Mouse (Mus musculus) embryo, embryonic 9.5 days (tissue): Measurements from ENCODE around the gene Rab11fip5.
A peak's percentile ranks its signal among the peaks of the same experiment; 100 is the strongest.

Source experiments
- DNase-seq: peaks from one replicate; pipeline ENCODE4 v3.0.0-alpha.2; 2017; ENCODE audit errors: extremely low spot score

Gene Rab11fip5

GRCm38 (mm10) chr6:85348133-85348532, 26.3 kb downstream of the Rab11fip5 start:
- no peak for DNase-seq

DNA sequence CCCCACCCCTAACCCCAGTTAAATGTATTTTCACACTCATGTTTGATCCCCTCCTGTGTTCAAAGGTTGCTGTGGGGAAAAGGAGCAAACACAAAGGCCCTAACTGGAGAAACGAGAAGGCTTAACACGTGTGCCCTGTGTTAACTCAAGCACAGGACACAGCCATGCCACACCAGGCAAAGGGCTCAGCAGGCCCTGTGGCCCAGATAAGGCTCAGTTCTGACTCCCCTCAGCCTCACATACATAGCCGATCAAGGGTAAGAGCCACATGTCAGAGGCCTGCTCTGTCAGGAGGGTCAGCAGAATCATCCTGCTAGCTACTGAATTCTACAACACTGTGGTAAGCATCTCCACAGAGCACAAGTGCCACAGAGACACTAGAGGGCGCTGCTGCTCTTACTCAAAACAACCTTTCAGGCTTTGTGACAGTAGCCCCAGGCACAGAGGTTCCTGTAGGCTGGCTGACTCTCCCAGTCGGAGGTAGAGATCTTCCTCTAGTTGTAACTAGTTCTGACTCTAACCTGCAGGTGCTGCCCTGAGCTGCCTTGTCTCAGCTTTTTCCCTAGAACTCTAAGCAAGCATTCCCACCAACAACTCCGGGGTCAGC, 28.3 kb downstream of the Rab11fip5 start:
- peak; percentile 71 for DNase-seq

DNA sequence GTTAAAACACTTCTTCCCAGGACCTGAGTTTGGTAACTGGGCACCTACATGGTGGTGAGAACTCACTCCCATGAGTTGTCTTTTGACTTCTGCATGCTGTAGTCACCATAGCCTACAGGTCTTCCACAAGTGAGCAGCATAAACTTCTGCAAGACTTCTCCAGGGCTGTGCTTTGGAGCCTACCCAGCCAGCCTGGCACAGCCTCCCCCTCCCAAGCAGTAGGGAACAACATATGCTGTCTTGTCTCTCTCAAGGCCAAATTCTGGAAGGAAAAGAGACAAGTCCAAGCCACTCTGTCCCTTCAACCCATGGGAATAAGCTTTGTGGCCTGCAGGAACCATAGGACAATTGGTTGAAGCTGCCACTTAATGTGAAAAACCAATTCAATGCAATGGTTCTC, 29.5 kb downstream of the Rab11fip5 start:
- DNase-seq, result no peak

GRCm38 (mm10) chr6:85343027-85343426, 31.4 kb downstream of the Rab11fip5 start:
- DNase-seq, result no peak

GRCm38 (mm10) chr6:85341814-85342501, 32.5 kb downstream of the Rab11fip5 start:
- no peak for DNase-seq

- no peak for DNase-seq
Observed at GRCm38 (mm10) chr6:85340184-85340583, 34.2 kb downstream of the Rab11fip5 start.

GRCm38 (mm10) chr6:85339273-85339901, 35.0 kb downstream of the Rab11fip5 start:
- no peak for DNase-seq

GRCm38 (mm10) chr6:85336944-85337343, 37.5 kb downstream of the Rab11fip5 start:
- DNase-seq, result no peak

GRCm38 (mm10) chr6:85335352-85335751, 39.1 kb downstream of the Rab11fip5 start:
- no peak for DNase-seq

DNA sequence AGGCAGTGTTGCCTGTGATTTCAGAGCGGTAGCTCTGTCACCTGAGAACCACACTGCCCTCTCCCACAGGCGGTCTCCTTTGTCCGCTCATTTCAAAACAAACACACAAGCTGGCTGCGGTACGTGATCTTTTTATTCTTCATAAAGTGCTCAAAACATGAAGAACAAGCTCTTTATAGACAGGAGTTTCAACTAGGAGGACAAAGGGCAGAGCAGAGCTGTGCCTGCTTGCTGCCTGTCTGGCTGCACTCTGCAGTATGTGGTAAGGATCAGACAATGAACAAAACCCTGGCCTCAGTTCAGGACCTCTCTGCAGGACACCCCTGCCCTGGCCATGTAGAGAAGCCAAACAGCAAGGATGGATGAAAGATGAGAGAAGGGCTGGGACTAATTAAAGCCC, 39.6 kb downstream of the Rab11fip5 start:
- DNase-seq, result no peak

GRCm38 (mm10) chr6:85334251-85334650, 40.2 kb downstream of the Rab11fip5 start:
- DNase-seq, result no peak

GRCm38 (mm10) chr6:85333732-85334131, 40.7 kb downstream of the Rab11fip5 start:
- DNase-seq, result no peak

DNA sequence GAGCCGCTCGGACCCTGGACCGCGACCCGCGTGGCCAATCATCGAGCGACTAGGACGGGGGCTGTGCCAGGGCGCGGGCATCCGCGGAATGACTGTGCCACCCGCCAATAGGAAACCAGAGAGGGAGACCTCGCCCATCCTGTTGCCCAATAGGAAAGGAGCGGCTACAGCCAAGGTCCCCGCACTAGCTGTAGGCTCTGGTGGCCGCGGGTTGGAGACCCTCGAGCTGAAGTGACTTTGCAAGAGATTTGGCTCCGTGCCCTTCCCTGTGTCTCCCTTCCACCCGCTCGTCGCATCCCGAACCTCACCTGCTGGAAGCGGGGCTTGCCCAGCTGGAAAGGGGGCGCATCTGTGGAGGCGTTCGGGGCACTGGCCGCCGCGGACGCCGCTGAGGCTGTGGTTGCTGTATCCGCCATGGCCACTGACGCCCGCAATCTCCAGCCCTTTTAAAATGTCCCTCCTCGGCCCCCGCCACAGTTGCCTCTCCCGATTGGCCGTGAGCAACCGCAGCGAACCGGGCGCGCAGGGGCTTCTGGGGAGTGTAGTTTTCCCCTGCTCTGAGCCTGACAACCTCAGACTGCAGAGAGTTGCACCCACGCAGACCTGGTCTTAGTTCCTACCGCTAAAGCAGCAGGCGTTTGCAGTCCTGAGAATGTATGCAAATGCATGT, 41.3 kb downstream of the Rab11fip5 start, which contains the start of gene Sfxn5:
Sfxn5 (minus strand) TSS at position 423 of the 670 bp plus-strand sequence.
- peak; percentile 97 for DNase-seq

GRCm38 (mm10) chr6:85332351-85332999, 42.0 kb downstream of the Rab11fip5 start:
- no peak for DNase-seq

DNA sequence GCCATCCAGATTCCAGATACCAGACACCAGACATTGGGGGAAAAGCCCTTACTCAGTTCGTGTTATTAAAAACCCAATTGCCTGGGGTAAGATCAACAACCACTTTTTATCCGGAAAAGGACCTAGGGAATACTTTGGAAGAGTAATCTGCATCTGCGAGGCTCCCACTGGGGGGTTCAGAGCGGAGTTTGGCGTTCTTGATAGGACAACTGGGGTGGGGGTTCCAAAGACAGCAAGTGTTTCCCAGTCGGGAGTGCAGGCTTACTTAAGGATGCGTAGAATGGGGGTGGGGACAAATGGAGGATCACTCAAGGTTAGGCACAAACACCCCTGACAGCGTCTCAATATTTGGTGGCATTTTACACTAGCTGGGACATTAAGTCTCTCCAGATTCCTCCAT, 42.7 kb downstream of the Rab11fip5 start:
- no peak for DNase-seq

GRCm38 (mm10) chr6:85331221-85331735, 43.2 kb downstream of the Rab11fip5 start:
- DNase-seq, result no peak

DNA sequence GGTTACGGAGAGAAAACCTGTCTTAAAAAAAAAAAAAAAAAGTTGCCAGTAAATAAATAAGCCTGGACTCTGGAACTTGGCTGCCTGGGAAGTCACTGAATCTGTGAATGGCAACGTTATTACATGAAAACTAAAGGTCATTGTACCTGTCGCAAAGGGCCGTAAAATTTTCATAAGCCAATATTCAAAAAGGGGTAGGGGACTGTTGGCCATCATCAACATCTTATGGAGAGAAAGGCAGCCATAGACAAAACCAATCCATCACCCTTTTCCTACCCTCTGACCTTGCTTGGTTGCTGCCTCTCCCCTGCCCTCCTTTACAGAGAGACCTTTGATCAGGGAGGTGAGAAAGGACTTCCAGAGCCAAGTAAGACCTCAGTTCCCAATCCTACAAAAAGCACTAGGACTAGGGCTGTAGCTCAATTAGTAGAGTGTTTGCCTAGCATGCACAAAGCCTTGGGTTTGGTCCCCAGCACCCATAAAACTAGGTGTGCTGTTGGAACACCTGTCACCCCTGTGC, 44.7 kb downstream of the Rab11fip5 start:
- DNase-seq, result no peak

GRCm38 (mm10) chr6:85326564-85326963, 47.9 kb downstream of the Rab11fip5 start:
- DNase-seq, result no peak

GRCm38 (mm10) chr6:85325109-85325508, 49.3 kb downstream of the Rab11fip5 start:
- DNase-seq, result no peak

GRCm38 (mm10) chr6:85320445-85320866, 54.0 kb downstream of the Rab11fip5 start:
- no peak for DNase-seq

DNA sequence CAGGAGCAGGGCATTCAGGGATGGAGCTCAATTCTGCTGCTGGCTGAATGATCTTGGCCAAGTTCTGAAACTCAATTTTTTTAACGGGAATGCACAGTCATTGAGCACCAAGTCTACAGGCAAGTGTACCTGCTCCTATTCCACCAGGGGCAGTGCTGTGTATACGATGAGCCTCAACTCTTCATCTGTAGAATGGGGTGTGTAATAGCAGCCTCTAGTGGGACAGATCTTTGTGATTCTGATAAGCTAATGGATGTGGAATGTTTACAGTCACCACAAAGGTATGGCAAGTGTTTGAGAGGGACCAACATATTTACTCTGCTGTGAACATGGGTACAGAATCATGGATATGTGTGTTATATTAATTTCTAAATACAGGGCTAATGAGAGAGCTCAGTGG, 58.2 kb downstream of the Rab11fip5 start:
- DNase-seq, result no peak
